Mouse (Mus musculus) midbrain, postnatal 0 days (tissue): Measurements from ENCODE around the gene Sf3b1. TPM values are rescaled to one million over a fixed set of nuclear protein-coding genes. Genes with fewer than 3 reads are reported as not detected.
A peak's percentile ranks its signal among the peaks of the same experiment; 100 is the strongest.

Experiments used
- ATAC-seq: fragments of 200-750 bp; cut with Nextera tagmentation; 2 replicates; pipeline ENCODE4 v1.8.0; 2017; ENCODE audit warnings: moderate number of reproducible peaks, mild to moderate bottlenecking, moderate TSS enrichment, moderate library complexity; ENCODE audit not compliant: low FRiP score
- DNase-seq: peaks from one replicate; pipeline ENCODE4 v3.0.0-alpha.2; 2015; ENCODE audit warnings: low spot score
- H3K27ac ChIP-seq: fragments of 300-500 bp; sonication (generic); 2 replicates; pipeline ENCODE4 v1.5.1; 2014; ENCODE audit warnings: low read depth, mild to moderate bottlenecking, low read length, mixed read lengths
- H3K27me3 ChIP-seq: fragments of 300-500 bp; sonication (generic); 2 replicates; pipeline ENCODE4 v1.6.1; 2014; ENCODE audit warnings: low read length, control low read depth, mixed read lengths; ENCODE audit not compliant: insufficient read depth
- H3K36me3 ChIP-seq: fragments of 300-500 bp; sonication (generic); 2 replicates; pipeline ENCODE4 v1.6.1; 2014; ENCODE audit warnings: low read length, control low read depth, mixed read lengths; ENCODE audit not compliant: insufficient read depth
- H3K4me1 ChIP-seq: fragments of 300-500 bp; sonication (generic); 2 replicates; pipeline ENCODE4 v1.6.1; 2014; ENCODE audit warnings: mild to moderate bottlenecking, control low read depth, antibody characterized with exemption, low read length, mixed read lengths; ENCODE audit not compliant: insufficient read depth
- H3K4me2 ChIP-seq: fragments of 300-500 bp; sonication (generic); 2 replicates; pipeline ENCODE4 v1.6.1; 2014; ENCODE audit warnings: low read depth, mild to moderate bottlenecking, low read length, mixed read lengths; ENCODE audit not compliant: poor library complexity, severe bottlenecking
- H3K4me3 ChIP-seq: fragments of 300-500 bp; sonication (generic); 2 replicates; pipeline ENCODE4 v1.5.1; 2014; ENCODE audit warnings: low read depth, mild to moderate bottlenecking, low read length, moderate library complexity
- H3K9ac ChIP-seq: fragments of 300-500 bp; sonication (generic); replicated peaks from 2 replicates; pipeline ENCODE4 v1.6.1; 2014; ENCODE audit warnings: mild to moderate bottlenecking, low read length, moderate library complexity, mixed read lengths; ENCODE audit not compliant: poor library complexity, severe bottlenecking
- H3K9me3 ChIP-seq: fragments of 300-500 bp; sonication (generic); 2 replicates; pipeline ENCODE4 v1.6.1; 2016; ENCODE audit warnings: low read length, control low read depth
- CTCF ChIP-seq: IDR thresholded peaks from 2 replicates; pipeline ENCODE4 v1.5.1; 2016; ENCODE audit warnings: antibody characterized with exemption, mild to moderate bottlenecking
- WGBS: fragments of 180-500 bp; shearing (Covaris S2); extraction: QIAGEN DNeasy Blood & Tissue Kit; methylation state at CpG from one replicate; pipeline ENCODE4 v1.1.7; 2014; 5-methylcytosine and 5-hydroxymethylcytosine counted together
- polyA plus RNA-seq: library from polyadenylated mRNA; unstranded; fragments of >200 nt; fragmentation: Nextera tagmentation; extraction: Ambion mirVana; gene quantifications from 2 replicates; pipeline ENCODE4 v1.2.1, GENCODE M21; 2015
- total RNA-seq: library from RNA; depleted of rRNA; stranded (reverse); fragments of >200 nt; gene quantifications from 2 replicates; pipeline ENCODE4 v1.2.3, GENCODE M21; 2014

Gene Sf3b1
- total and polyA plus RNA-seq, 2 experiments from 2014 or later, result 171 to 282 TPM

GRCm38 (mm10) chr1:55031026-55031779 is 3.9 kb upstream of the Sf3b1 start:
- no peak overlapping the region for H3K9ac ChIP-seq
- no peak for DNase-seq
- H3K36me3 ChIP-seq, result no peaks in the 10 kb centered on the region
- H3K4me1 ChIP-seq, result no peaks in the 10 kb centered on the region
- no peak for TF ChIP-seq CTCF
- no peak overlapping the region for H3K4me3 ChIP-seq
- no peak overlapping the region for H3K4me2 ChIP-seq
- H3K27ac ChIP-seq, result no peak overlapping the region
- no peak for ATAC-seq
- H3K9me3 ChIP-seq, result no peaks in the 10 kb centered on the region
- 0 out of 2 replicates have a peak, but pooled peaks cover 2% of the 10 kb centered on the region for H3K27me3 ChIP-seq

DNA sequence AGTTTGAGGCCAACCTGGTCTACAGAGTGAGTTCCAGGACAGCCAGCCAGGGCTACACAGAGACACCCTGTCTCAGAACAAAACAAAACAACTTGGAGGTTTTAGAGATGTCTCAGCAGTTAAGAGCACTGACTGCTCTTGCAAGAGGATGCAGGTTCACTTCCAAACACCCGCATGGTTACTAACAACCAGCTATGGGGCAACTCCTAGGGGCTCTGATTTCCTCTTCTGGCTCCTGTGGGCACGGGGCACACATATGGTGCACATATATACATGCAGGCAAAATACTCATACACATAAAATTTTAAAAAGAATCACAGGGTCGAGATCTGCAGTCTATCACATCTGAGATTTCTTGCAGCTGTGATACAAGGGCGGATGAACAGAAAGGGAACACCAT is 2.2 kb upstream of the Sf3b1 start:
- no peak for ATAC-seq
- 71% methylated on average over 4 of the region's 4 CpGs for WGBS
- H3K9me3 ChIP-seq, result no peaks in the 10 kb centered on the region

DNA sequence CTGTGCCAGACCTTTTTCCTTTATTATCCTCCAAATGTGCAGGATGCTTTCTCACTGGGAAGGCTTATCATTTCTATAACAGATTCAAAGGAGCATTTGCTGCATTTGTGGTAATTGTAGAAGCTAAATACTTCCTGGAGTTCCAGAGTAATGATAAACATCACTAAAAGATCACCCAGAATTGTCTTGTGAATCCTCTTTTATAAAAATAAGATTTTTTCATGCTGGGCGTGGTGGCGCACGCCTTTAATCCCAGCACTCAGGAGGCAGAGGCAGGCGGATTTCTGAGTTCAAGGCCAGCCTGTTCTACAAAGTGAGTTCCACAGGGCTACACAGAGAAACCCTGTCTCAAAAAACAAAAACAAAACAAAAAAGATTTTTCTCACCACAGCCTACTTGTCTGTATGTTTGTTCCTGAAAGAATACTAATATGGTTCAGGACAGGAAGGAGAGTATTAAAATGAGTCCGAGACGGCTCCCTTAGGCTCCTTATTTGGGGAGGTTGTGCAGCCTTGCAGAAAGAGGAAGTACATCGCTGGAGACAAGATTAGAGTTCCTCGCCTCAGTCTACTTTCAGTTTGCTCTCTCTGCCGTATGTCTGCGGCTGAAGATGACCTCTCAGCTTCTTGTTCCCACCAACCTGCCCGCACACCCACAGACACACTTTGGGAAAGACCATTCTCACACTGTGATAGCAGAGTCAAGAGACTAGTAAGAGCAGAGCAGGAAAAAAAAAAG is 1.4 kb upstream of the Sf3b1 start:
- H3K36me3 ChIP-seq, result no peaks in the 10 kb centered on the region
- no peak overlapping the region for H3K27ac ChIP-seq
- no peak overlapping the region for H3K4me2 ChIP-seq
- TF ChIP-seq CTCF, result no peak
- H3K9me3 ChIP-seq, result no peaks in the 10 kb centered on the region
- DNase-seq, result no peak
- WGBS, result 89% methylated on average over 11 of the region's 11 CpGs
- ATAC-seq, result no peak
- no peak overlapping the region for H3K9ac ChIP-seq
- peaks cover 6% of the 10 kb centered on the region; the same call in 1 of the 2 replicates for H3K4me1 ChIP-seq
- no peak overlapping the region for H3K4me3 ChIP-seq
- H3K27me3 ChIP-seq, result 0 out of 2 replicates have a peak, but pooled peaks cover 2% of the 10 kb centered on the region

More for the DNA sequence above, 2.2 kb upstream of the Sf3b1 start:
- H3K4me2 ChIP-seq, result no peak overlapping the region
- H3K27ac ChIP-seq, result no peak overlapping the region
- no peak overlapping the region for H3K9ac ChIP-seq
- H3K36me3 ChIP-seq, result no peaks in the 10 kb centered on the region
- 0 out of 2 replicates have a peak, but pooled peaks cover 2% of the 10 kb centered on the region for H3K27me3 ChIP-seq
- TF ChIP-seq CTCF, result no peak
- no peak overlapping the region for H3K4me3 ChIP-seq
- no peak for DNase-seq
- peaks cover 6% of the 10 kb centered on the region; the same call in 1 of the 2 replicates for H3K4me1 ChIP-seq

DNA sequence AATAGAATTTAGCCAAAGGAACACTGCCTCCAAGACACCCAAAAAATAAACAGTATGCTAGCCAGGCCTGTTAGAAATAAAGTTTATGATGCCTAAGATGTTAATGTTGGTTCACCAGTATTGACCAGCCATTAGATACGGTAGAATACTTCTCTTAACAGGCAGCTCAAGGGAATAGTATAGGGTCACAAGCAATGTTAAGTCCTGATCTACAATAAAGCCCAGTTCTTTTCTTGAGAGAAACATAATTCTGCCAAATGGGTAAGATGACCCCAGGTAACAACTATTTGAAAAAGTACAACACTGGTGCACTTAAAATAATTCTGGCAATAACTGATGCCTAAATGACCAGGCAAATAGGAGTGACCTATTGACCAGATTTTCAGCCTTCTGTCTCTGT is 685 bp upstream of the Sf3b1 start:
- Histone ChIP-seq H3K27ac (no peak overlapping the region), H3K4me2 (no peak overlapping the region), H3K4me1 (peaks cover 6% of the 10 kb centered on the region; the same call in 1 of the 2 replicates), H3K27me3 (0 out of 2 replicates have a peak, but pooled peaks cover 2% of the 10 kb centered on the region), H3K9me3 (no peaks in the 10 kb centered on the region), H3K36me3 (no peaks in the 10 kb centered on the region), H3K4me3 (peak overlapping the region; percentile 90), H3K9ac (no peak overlapping the region)
- WGBS, result 93% methylated on average over 1 of the region's 1 CpGs
- TF ChIP-seq CTCF, result no peak
- no peak for DNase-seq
- ATAC-seq, result peak; percentile 1; the same call in 1 of the 2 replicates

DNA sequence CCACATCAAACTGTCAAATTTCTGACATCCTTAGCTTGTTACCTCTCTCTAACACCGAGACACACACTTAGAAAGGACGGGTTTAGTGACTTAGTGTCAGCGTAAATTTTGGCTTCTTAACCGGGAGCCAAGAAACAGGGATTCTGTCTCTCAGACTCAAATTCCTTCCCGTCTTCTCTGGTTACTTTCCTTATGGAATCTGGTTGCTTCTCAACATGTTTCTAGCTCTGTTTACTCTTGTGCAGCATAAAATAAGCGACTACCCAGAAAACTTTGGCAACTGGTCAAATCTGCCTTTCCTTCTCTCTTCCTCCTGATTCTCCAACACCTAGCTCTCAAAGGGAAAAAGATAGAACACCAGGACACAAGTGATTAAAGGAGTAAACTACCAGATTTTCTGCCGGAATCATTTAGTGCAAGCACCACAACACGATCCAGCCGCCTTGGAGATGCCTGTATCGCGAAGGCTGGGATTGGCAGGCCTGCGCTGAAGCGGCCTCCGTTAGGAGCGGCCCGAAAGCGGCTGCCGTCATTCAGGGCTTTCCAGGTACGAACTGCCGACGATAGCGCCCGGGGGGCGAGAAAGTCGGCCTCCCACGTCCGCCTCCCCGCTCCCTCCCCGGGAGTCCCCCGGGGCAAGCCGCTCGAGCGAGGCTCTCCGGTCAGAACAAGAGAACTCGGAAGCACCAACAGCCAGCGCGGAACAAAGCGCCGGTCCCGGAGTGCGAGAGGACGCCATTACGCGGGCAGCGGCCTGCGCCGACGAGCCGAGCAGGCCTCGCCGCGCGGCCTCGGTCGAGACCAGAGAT is 633 bp downstream of the Sf3b1 start:
- TF ChIP-seq CTCF, result no peak

More for the DNA sequence above, 633 bp downstream of the Sf3b1 start:
- Histone ChIP-seq H3K9me3 (no peaks in the 10 kb centered on the region), H3K27me3 (0 out of 2 replicates have a peak, but pooled peaks cover 2% of the 10 kb centered on the region), H3K4me3 (peak overlapping the region; percentile 90), H3K9ac (peak overlapping the region; percentile 94), H3K36me3 (no peaks in the 10 kb centered on the region), H3K4me1 (peaks cover 6% of the 10 kb centered on the region; the same call in 1 of the 2 replicates), H3K4me2 (peak overlapping the region; percentile 73), H3K27ac (peak overlapping the region; percentile 92)
- WGBS, result under 1% methylated on average over 55 of the region's 55 CpGs
- DNase-seq, result peak; percentile 51
- peak; percentile 69 for ATAC-seq
